Mouse (Mus musculus) lung, postnatal 0 days (tissue): ENCODE measurements around the gene Cenpi. TPM values are rescaled to one million over a fixed set of nuclear protein-coding genes. Genes with fewer than 3 reads are reported as not detected.

ENCODE experiments used
- ATAC-seq: fragments of 200-750 bp; cut with Nextera tagmentation; 2 replicates; pipeline ENCODE4 v1.8.0; 2017; ENCODE audit warnings: moderate library complexity
- DNase-seq: peaks from one replicate; pipeline ENCODE4 v3.0.0-alpha.2; 2016; ENCODE audit warnings: low spot score
- H3K27ac ChIP-seq: fragments of 300-500 bp; sonication (generic); 2 replicates; pipeline ENCODE4 v1.5.1; 2014; ENCODE audit warnings: antibody characterized with exemption, mild to moderate bottlenecking, low read length, mixed read lengths
- H3K27me3 ChIP-seq: fragments of 300-500 bp; sonication (generic); replicated peaks from 2 replicates; pipeline ENCODE4 v1.6.1; 2014; ENCODE audit warnings: low read length, mixed read lengths; ENCODE audit not compliant: insufficient read depth
- H3K36me3 ChIP-seq: fragments of 300-500 bp; sonication (generic); 2 replicates; pipeline ENCODE4 v1.6.1; 2014; ENCODE audit warnings: low read length, mixed read lengths; ENCODE audit not compliant: insufficient read depth
- H3K4me1 ChIP-seq: fragments of 300-500 bp; sonication (generic); 2 replicates; pipeline ENCODE4 v1.6.1; 2014; ENCODE audit warnings: antibody characterized with exemption, low read depth, low read length, mixed read lengths; ENCODE audit not compliant: insufficient read depth
- H3K4me2 ChIP-seq: fragments of 300-500 bp; sonication (generic); replicated peaks from 2 replicates; pipeline ENCODE4 v1.6.1; 2014; ENCODE audit warnings: low read depth, mild to moderate bottlenecking, low read length, moderate library complexity, mixed read lengths
- H3K4me3 ChIP-seq: fragments of 300-500 bp; sonication (generic); 2 replicates; pipeline ENCODE4 v1.5.1; 2014; ENCODE audit warnings: low read depth, low read length
- H3K9ac ChIP-seq: fragments of 300-500 bp; sonication (generic); replicated peaks from 2 replicates; pipeline ENCODE4 v1.6.1; 2014; ENCODE audit warnings: low read depth, mild to moderate bottlenecking
- H3K9me3 ChIP-seq: fragments of 300-500 bp; sonication (generic); 2 replicates; pipeline ENCODE4 v1.6.1; 2016; ENCODE audit warnings: low read length, mixed read lengths
- CTCF ChIP-seq: IDR thresholded peaks from 2 replicates; pipeline ENCODE4 v1.5.1; 2016; ENCODE audit warnings: antibody characterized with exemption, mild to moderate bottlenecking
- EP300 ChIP-seq: IDR thresholded peaks from 2 replicates; pipeline ENCODE4 v1.6.1; 2016; ENCODE audit warnings: antibody characterized with exemption, mild to moderate bottlenecking, control low read depth
- WGBS: fragments of 180-500 bp; shearing (Covaris S2); extraction: QIAGEN DNeasy Blood & Tissue Kit; methylation state at CpG from one replicate; pipeline ENCODE4 v1.1.7; 2014; 5-methylcytosine and 5-hydroxymethylcytosine counted together
- polyA plus RNA-seq: library from polyadenylated mRNA; unstranded; fragments of >200 nt; fragmentation: Nextera tagmentation; extraction: Ambion mirVana; gene quantifications from 2 replicates; pipeline ENCODE4 v1.2.1, GENCODE M21; 2015

Gene Cenpi
- polyA plus RNA-seq, 1 experiment from 2014 or later, result 1.8 TPM

DNA sequence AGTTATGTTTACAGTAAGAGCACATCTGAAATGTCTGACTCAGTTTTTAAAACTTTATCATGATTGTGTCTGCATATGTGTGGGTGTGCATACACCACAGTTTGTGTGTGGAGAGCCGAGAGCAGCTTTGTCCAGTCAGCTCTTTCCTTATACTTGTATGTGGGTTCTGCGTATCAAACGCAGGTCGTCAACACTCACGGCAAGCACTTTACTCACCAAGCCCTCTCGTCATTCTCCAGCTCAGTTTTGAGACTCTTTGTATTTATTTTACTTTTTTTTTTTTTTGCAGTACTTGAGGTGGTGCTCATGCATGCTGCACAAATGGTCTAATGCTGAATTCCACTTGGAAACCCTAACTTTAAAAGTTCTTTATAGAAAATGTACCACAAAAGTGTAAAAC lies 42.3 kb downstream of the Cenpi start:
- no peak overlapping the region for H3K27ac ChIP-seq
- H3K4me3 ChIP-seq, result no peak overlapping the region
- DNase-seq, result peak; percentile 59
- H3K4me2 ChIP-seq, result no peak overlapping the region
- no peaks in the 10 kb centered on the region for H3K27me3 ChIP-seq
- no peak overlapping the region for H3K9ac ChIP-seq
- TF ChIP-seq CTCF (no peak), EP300 (0 out of 2 replicates have a peak, but pooled peaks have one; percentile 7)
- ATAC-seq, result peak; percentile 71
- 52% methylated on average over 6 of the region's 6 CpGs for WGBS
- no peaks in the 10 kb centered on the region for H3K36me3 ChIP-seq
- no peaks in the 10 kb centered on the region for H3K9me3 ChIP-seq
- H3K4me1 ChIP-seq, result no peaks in the 10 kb centered on the region

DNA sequence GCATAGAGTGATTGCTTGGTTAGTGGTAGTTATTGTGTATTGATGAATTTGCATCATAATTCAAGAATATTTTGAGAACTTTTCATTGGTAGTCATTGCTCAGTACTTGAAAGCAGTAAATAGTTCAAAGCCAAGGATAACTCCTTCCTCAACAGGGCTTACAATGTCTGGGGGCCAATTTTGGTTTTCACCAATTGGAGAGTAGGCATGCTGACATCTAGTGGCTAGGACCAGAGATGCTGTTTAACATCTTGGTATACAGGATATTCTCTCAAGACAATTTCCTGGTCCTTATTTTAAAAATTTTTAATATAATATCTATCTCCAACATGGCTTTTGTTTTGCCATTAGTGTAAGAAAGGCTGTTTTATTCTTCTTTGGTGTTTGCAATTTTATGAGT lies 46.0 kb downstream of the Cenpi start:
- Histone ChIP-seq H3K27me3 (no peaks in the 10 kb centered on the region), H3K9ac (no peak overlapping the region), H3K27ac (no peak overlapping the region), H3K4me2 (no peak overlapping the region), H3K4me3 (no peak overlapping the region), H3K4me1 (no peaks in the 10 kb centered on the region), H3K36me3 (no peaks in the 10 kb centered on the region), H3K9me3 (no peaks in the 10 kb centered on the region)
- no peak for ATAC-seq
- DNase-seq, result no peak
- TF ChIP-seq EP300 (no peak), CTCF (peak; percentile 42)

DNA sequence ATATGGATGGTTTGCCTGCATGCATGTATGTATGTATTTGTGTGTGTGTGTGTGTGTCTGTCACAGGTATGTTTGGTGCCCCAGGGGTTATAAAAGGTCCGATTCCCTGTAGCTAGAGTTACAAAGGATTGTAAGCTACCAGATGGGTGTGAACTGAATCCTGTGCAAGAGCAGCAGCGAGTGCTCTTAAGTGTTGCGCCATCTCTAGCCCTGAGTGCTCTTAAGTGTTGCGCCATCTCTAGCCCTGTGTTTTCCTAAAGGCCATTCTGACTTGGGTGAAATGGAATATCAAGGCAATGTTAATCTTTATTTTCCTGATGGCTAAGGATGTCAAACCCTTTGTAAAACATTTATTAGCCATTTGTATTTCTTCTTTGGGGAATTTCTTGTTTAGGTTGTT lies 51.5 kb downstream of the Cenpi start:
- 57% methylated on average over 4 of the region's 4 CpGs for WGBS
- peak; percentile 88 for TF ChIP-seq EP300
- no peak for TF ChIP-seq CTCF
- Histone ChIP-seq H3K4me1 (no peaks in the 10 kb centered on the region), H3K4me2 (no peak overlapping the region), H3K36me3 (no peaks in the 10 kb centered on the region), H3K4me3 (no peak overlapping the region), H3K27ac (no peak overlapping the region), H3K9me3 (no peaks in the 10 kb centered on the region), H3K27me3 (no peaks in the 10 kb centered on the region), H3K9ac (no peak overlapping the region)
- ATAC-seq (peak; percentile 89), DNase-seq (peak; percentile 77)

DNA sequence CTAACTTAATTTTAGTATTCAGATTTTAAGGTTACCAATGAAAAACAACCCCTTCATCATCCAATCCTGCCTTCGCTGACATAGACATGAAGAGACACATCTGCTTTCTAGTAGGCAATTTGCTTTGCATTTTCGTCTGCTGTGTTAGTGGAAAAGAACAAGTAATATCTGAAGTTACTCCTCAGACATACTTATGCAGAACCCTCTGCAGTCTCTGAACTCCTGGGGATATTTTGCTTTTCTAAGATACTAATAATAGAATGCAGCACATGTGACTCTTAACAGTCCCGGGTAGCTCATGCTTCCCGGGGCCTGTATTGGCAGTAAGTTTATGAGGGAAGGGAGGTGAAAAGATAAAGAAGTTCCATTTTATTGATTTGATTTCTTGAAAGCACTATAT lies 54.3 kb downstream of the Cenpi start:
- Histone ChIP-seq H3K27ac (no peak overlapping the region), H3K9ac (no peak overlapping the region), H3K4me3 (no peak overlapping the region), H3K4me2 (no peak overlapping the region), H3K36me3 (no peaks in the 10 kb centered on the region), H3K9me3 (no peaks in the 10 kb centered on the region), H3K4me1 (no peaks in the 10 kb centered on the region), H3K27me3 (no peaks in the 10 kb centered on the region)
- 71% methylated on average over 4 of the region's 4 CpGs for WGBS
- no peak for TF ChIP-seq EP300
- TF ChIP-seq CTCF, result no peak
- no peak for DNase-seq
- no peak for ATAC-seq

DNA sequence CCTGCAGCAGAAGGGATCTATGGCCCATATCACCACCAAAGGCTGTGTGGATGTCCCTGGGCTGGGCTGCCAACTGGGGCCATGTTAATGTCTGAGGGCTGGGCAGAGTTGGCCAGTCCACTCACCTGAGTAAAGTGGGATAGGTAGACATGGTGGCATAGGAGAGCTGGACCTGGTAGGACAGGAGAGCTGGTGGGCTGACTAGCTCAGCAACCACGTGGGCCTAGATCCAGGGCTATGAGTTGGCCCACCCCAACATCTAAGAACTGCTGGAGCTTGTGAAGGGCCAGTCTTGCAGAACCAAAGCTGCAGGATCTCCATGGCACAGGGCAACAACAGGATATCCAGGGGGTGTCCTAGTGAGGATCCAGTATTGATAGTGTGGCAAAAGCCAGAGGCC lies 57.5 kb downstream of the Cenpi start:
- H3K27ac ChIP-seq, result no peak overlapping the region
- DNase-seq (no peak), ATAC-seq (no peak)
- no peak overlapping the region for H3K4me2 ChIP-seq
- no peaks in the 10 kb centered on the region for H3K27me3 ChIP-seq
- H3K9me3 ChIP-seq, result no peaks in the 10 kb centered on the region
- no peak overlapping the region for H3K9ac ChIP-seq
- H3K4me3 ChIP-seq, result no peak overlapping the region
- H3K36me3 ChIP-seq, result no peaks in the 10 kb centered on the region
- H3K4me1 ChIP-seq, result no peaks in the 10 kb centered on the region
- 67% methylated on average over 1 of the region's 1 CpGs for WGBS
- TF ChIP-seq CTCF (no peak), EP300 (no peak)

DNA sequence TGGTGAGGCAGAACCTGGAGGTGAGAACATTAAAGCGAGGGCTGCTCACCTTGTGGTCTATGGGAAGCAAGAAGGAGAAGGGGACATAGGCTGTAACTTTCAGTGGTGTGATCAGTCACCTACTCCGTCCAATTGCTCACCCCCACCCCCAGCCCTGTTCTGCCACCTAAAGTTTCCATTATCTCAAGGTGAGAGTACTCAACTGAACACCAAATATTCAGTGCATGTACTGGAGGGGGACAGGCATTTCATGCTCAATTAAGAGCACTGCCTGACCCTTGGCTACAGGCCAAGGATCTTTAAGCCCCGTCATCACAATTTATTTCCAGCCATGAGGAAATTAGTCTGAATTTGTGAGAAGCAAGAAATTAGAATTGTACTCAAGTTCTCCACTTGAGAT lies 58.7 kb downstream of the Cenpi start:
- 0 out of 2 replicates have a peak, but pooled peaks have one; percentile 29 for TF ChIP-seq EP300
- no peak for TF ChIP-seq CTCF
- Histone ChIP-seq H3K9ac (no peak overlapping the region), H3K9me3 (no peaks in the 10 kb centered on the region), H3K36me3 (no peaks in the 10 kb centered on the region), H3K27ac (no peak overlapping the region), H3K4me3 (no peak overlapping the region), H3K4me2 (no peak overlapping the region), H3K4me1 (no peaks in the 10 kb centered on the region), H3K27me3 (no peaks in the 10 kb centered on the region)
- DNase-seq, result peak; percentile 26
- WGBS, result 56% methylated on average over 3 of the region's 3 CpGs
- peak; percentile 58 for ATAC-seq

DNA sequence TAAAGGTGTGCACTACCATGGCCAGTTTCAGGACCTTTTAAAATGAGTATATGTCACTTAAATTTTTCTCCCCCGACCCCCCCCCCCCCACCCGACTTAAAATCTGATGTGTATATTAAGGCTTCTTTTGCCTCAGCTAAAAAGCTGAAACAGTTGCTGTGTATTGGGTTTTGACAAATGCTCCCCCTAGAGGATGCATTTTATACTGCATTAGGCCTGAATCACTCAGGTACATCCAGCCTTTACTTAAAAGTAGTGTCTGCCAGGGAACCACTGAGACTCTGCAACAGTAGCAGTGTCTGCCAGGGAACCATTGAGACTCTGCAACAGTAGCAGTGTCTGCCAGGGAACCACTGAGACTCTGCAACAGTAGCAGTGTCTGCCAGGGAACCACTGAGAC lies 63.4 kb downstream of the Cenpi start:
- TF ChIP-seq EP300, result no peak
- TF ChIP-seq CTCF, result peak; percentile 63
- DNase-seq, result peak; percentile 23
- 16% methylated on average over 2 of the region's 2 CpGs for WGBS
- no peak overlapping the region for H3K9ac ChIP-seq
- no peak overlapping the region for H3K4me2 ChIP-seq
- H3K4me1 ChIP-seq, result no peaks in the 10 kb centered on the region
- H3K27ac ChIP-seq, result no peak overlapping the region
- no peaks in the 10 kb centered on the region for H3K36me3 ChIP-seq
- H3K9me3 ChIP-seq, result no peaks in the 10 kb centered on the region
- H3K27me3 ChIP-seq, result no peaks in the 10 kb centered on the region
- no peak for ATAC-seq
- H3K4me3 ChIP-seq, result no peak overlapping the region
